Mouse (Mus musculus): ENCODE results near the gene Sars. TPM values are rescaled to one million over a fixed set of nuclear protein-coding genes. Genes with fewer than 3 reads are reported as not detected.

Gene Sars
- total and polyA plus RNA-seq, 3 experiments, result 24.1 to 83.4 (median 69.4) TPM

- DNase-seq, result no peak
- Histone ChIP-seq H3K27ac (no peak overlapping the region), H3K79me2 (replicated peaks; ENCODE audit: control insufficient read depth, insufficient read depth, low read length) (no peaks in the 10 kb centered on the region), H3K4me3 (no peak overlapping the region), H3K4me1 (ENCODE audit: control insufficient read depth, insufficient read depth, low read length) (no peaks in the 10 kb centered on the region), H3K9ac (ENCODE audit: low read depth, low read length) (no peak overlapping the region), H3K36me3 (ENCODE audit: control insufficient read depth, insufficient read depth, low read length) (no peaks in the 10 kb centered on the region; the same call in 1 of the 2 replicates), H3K27me3 (ENCODE audit: control insufficient read depth, insufficient read depth, low read length) (no peaks in the 10 kb centered on the region)
- 71% methylated on average over 19 of the region's 19 CpGs for WGBS
- TF ChIP-seq POLR2A (IDR thresholded peaks at IDR 0.05; ENCODE audit: insufficient read depth, low read depth, low read length) (no peak), EP300 (IDR thresholded peaks at IDR 0.05; ENCODE audit: insufficient read depth, low read depth, low read length) (no peak), CTCF (IDR thresholded peaks at IDR 0.05) (no peak)
- intact Hi-C loops (cut with DNase I), result no loop called here
These were observed 11.0 kb downstream of the Sars start for GRCm38 (mm10) chr3:108433881-108434495.

GRCm38 (mm10) chr3:108433188-108433880, 11.7 kb downstream of the Sars start:
- WGBS, result 68% methylated on average over 18 of the region's 18 CpGs
- Histone ChIP-seq H3K9ac (ENCODE audit: low read depth, low read length) (no peak overlapping the region), H3K4me3 (no peak overlapping the region), H3K79me2 (replicated peaks; ENCODE audit: control insufficient read depth, insufficient read depth, low read length) (no peaks in the 10 kb centered on the region), H3K27me3 (ENCODE audit: control insufficient read depth, insufficient read depth, low read length) (no peaks in the 10 kb centered on the region), H3K27ac (no peak overlapping the region), H3K4me1 (ENCODE audit: control insufficient read depth, insufficient read depth, low read length) (no peaks in the 10 kb centered on the region), H3K36me3 (ENCODE audit: control insufficient read depth, insufficient read depth, low read length) (no peaks in the 10 kb centered on the region; the same call in 1 of the 2 replicates)
- no peak for DNase-seq
- intact Hi-C loops (cut with DNase I), result no loop called here
- TF ChIP-seq POLR2A (IDR thresholded peaks at IDR 0.05; ENCODE audit: insufficient read depth, low read depth, low read length) (no peak), EP300 (IDR thresholded peaks at IDR 0.05; ENCODE audit: insufficient read depth, low read depth, low read length) (no peak), CTCF (IDR thresholded peaks at IDR 0.05) (no peak)

GRCm38 (mm10) chr3:108432542-108433187, 12.3 kb downstream of the Sars start:
- WGBS, result 83% methylated on average over 13 of the region's 13 CpGs
- no peaks in the 10 kb centered on the region for H3K79me2 ChIP-seq (replicated peaks; ENCODE audit: control insufficient read depth, insufficient read depth, low read length)
- no peak overlapping the region for H3K4me3 ChIP-seq
- intact Hi-C loops (cut with DNase I), result no loop called here
- no peaks in the 10 kb centered on the region for H3K4me1 ChIP-seq (ENCODE audit: control insufficient read depth, insufficient read depth, low read length)
- TF ChIP-seq EP300 (IDR thresholded peaks at IDR 0.05; ENCODE audit: insufficient read depth, low read depth, low read length), result no peak
- no peak for TF ChIP-seq POLR2A (IDR thresholded peaks at IDR 0.05; ENCODE audit: insufficient read depth, low read depth, low read length)
- no peak for TF ChIP-seq CTCF (IDR thresholded peaks at IDR 0.05)
- no peaks in the 10 kb centered on the region; the same call in 1 of the 2 replicates for H3K36me3 ChIP-seq (ENCODE audit: control insufficient read depth, insufficient read depth, low read length)
- H3K27ac ChIP-seq, result no peak overlapping the region
- H3K9ac ChIP-seq (ENCODE audit: low read depth, low read length), result no peak overlapping the region
- DNase-seq, result no peak
- H3K27me3 ChIP-seq (ENCODE audit: control insufficient read depth, insufficient read depth, low read length), result no peaks in the 10 kb centered on the region

- Histone ChIP-seq H3K27me3 (ENCODE audit: control insufficient read depth, insufficient read depth, low read length) (no peaks in the 10 kb centered on the region), H3K4me1 (ENCODE audit: control insufficient read depth, insufficient read depth, low read length) (no peaks in the 10 kb centered on the region; the same call in 1 of the 2 replicates), H3K4me3 (no peak overlapping the region), H3K36me3 (ENCODE audit: control insufficient read depth, insufficient read depth, low read length) (no peaks in the 10 kb centered on the region), H3K9ac (ENCODE audit: low read depth, low read length) (no peak overlapping the region), H3K79me2 (replicated peaks; ENCODE audit: control insufficient read depth, insufficient read depth, low read length) (no peaks in the 10 kb centered on the region), H3K27ac (no peak overlapping the region)
- WGBS, result 83% methylated on average over 6 of the region's 6 CpGs
- intact Hi-C loops (cut with DNase I), result no loop called here
- no peak for DNase-seq
- TF ChIP-seq CTCF (IDR thresholded peaks at IDR 0.05) (no peak), EP300 (IDR thresholded peaks at IDR 0.05; ENCODE audit: insufficient read depth, low read depth, low read length) (no peak), POLR2A (IDR thresholded peaks at IDR 0.05; ENCODE audit: insufficient read depth, low read depth, low read length) (no peak)
These were observed 19.4 kb downstream of the Sars start for GRCm38 (mm10) chr3:108425624-108426018.

GRCm38 (mm10) chr3:108424944-108425623, 19.9 kb downstream of the Sars start:
- Histone ChIP-seq H3K4me1 (ENCODE audit: control insufficient read depth, insufficient read depth, low read length) (no peaks in the 10 kb centered on the region; the same call in 1 of the 2 replicates), H3K4me3 (no peak overlapping the region), H3K27ac (no peak overlapping the region), H3K9ac (ENCODE audit: low read depth, low read length) (no peak overlapping the region), H3K79me2 (replicated peaks; ENCODE audit: control insufficient read depth, insufficient read depth, low read length) (no peaks in the 10 kb centered on the region), H3K36me3 (ENCODE audit: control insufficient read depth, insufficient read depth, low read length) (no peaks in the 10 kb centered on the region), H3K27me3 (ENCODE audit: control insufficient read depth, insufficient read depth, low read length) (no peaks in the 10 kb centered on the region)
- TF ChIP-seq POLR2A (IDR thresholded peaks at IDR 0.05; ENCODE audit: insufficient read depth, low read depth, low read length) (no peak), CTCF (IDR thresholded peaks at IDR 0.05) (no peak), EP300 (IDR thresholded peaks at IDR 0.05; ENCODE audit: insufficient read depth, low read depth, low read length) (no peak)
- WGBS, result 89% methylated on average over 7 of the region's 7 CpGs
- no peak for DNase-seq
- intact Hi-C loops (cut with DNase I), result no loop called here
